Comparison of ENCODE assay signal across 22 mouse cellular contexts in the genomic region with DNA sequence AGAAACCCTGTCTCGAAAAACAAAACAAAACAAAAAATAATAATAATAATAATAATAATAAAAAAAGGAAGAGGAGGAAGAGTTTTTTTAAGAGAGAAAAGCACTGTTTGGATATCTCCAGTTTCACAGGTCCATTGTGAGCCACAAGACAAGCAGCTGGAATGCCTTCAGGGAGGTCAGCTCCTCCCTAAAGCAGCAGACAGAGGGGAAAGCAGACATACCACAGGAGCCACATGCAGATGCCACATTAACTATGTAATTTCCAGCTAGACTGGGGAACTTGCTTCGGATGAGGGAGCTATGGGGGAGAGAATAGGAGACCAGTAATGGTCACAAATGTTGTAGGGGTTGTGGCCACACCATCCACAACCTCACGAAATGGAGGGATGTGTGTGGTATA. TPM values are rescaled to one million over a fixed set of nuclear protein-coding genes. Genes with fewer than 3 reads are reported as not detected.
DNase-seq lines count a peak whose midpoint lies in the region; TF ChIP-seq lines count a peak whose summit lies in the region.
"Had no signal": no experiment of that assay in that cellular context is flagged by ENCODE, and none has a peak within 500 bp of the region (broad histone marks: within the 10 kb centered on the region; RNA-seq: fewer than 3 reads in every experiment).

No protein-coding gene starts in this region.

- H3K9me3 ChIP-seq in ES-Bruce4 (replicated peaks; ENCODE audit: control insufficient read depth, insufficient read depth, low read length, poor library complexity, severe bottlenecking) = no peaks in the 10 kb centered on the region
- H3K9me3 ChIP-seq: forebrain, embryonic 12.5 days; heart, embryonic 10.5 days; hindbrain, embryonic 12.5 days had no signal

- 0 out of 2 replicates have a peak, but pooled peaks have one; percentile 21 for TF ChIP-seq EP300 in ES-Bruce4 (IDR thresholded peaks at IDR 0.05; ENCODE audit: insufficient read depth, low read depth, low read length)

- H3K27ac ChIP-seq in ES-Bruce4 (ENCODE audit: insufficient read depth, low read length) = no peak overlapping the region
- H3K27ac ChIP-seq: forebrain, embryonic 12.5 days; heart, embryonic 10.5 days; hindbrain, embryonic 12.5 days had no signal

- no peak for TF ChIP-seq CTCF in ES-Bruce4 (IDR thresholded peaks at IDR 0.05; ENCODE audit: low read depth, low read length)

- peaks cover 4% of the 10 kb centered on the region for H3K4me1 ChIP-seq in ES-Bruce4 (ENCODE audit: control insufficient read depth, insufficient read depth, low read length)
- H3K4me1 ChIP-seq: forebrain, embryonic 12.5 days; hindbrain, embryonic 12.5 days had no signal

- H3K36me3 ChIP-seq in ES-Bruce4 (ENCODE audit: control insufficient read depth, insufficient read depth, low read length, poor library complexity, severe bottlenecking) = no peaks in the 10 kb centered on the region
- H3K36me3 ChIP-seq: forebrain, embryonic 12.5 days; heart, embryonic 10.5 days; hindbrain, embryonic 12.5 days had no signal

- no peaks in the 10 kb centered on the region for H3K27me3 ChIP-seq in ES-Bruce4 (ENCODE audit: control insufficient read depth, insufficient read depth, low read length, poor library complexity, severe bottlenecking)
- H3K27me3 ChIP-seq: forebrain, embryonic 12.5 days; hindbrain, embryonic 12.5 days had no signal

- H3K4me3 ChIP-seq in ES-Bruce4 (ENCODE audit: low read depth, low read length) = no peak overlapping the region
- H3K4me3 ChIP-seq: forebrain, embryonic 12.5 days; heart, embryonic 10.5 days; hindbrain, embryonic 12.5 days had no signal

- no peak overlapping the region for H3K9ac ChIP-seq in ES-Bruce4 (ENCODE audit: low read depth, poor library complexity, severe bottlenecking)
- H3K9ac ChIP-seq: forebrain, embryonic 12.5 days; hindbrain, embryonic 12.5 days had no signal

- TF ChIP-seq POLR2A in ES-Bruce4 (IDR thresholded peaks at IDR 0.05; ENCODE audit: insufficient read depth, low read length) = no peak

- DNase-seq in kidney, postnatal 10 days = peak; percentile 40
- DNase-seq in kidney, adult 8-10 months = no peak
- DNase-seq in ZHBTc4 (ENCODE audit: low read depth, low spot score) = peak; percentile 52
- DNase-seq in cerebellum, postnatal 36 days = no peak
- no peak for DNase-seq in left cerebral cortex, adult 8-10 months (ENCODE audit: low spot score in 2 of 2)
- DNase-seq in testis, postnatal 10 days (ENCODE audit: low spot score) = no peak
- DNase-seq: adrenal gland, adult 2 months; adrenal gland, postnatal 25 days; B cell, adult 2 months; cerebellum, adult 18-20 months; cerebellum, adult 9-11 months; gastrocnemius, postnatal 10 days; heart, adult 18-20 months; heart, postnatal 10 days; heart, postnatal 4 days had no signal

RNA-seq across cellular contexts. Expression of a gene that starts 34.2 kb away (rescaled TPM):
- polyA plus RNA-seq in ES-Bruce4 (2011; ENCODE audit: insufficient read depth, insufficient read length, low read depth, missing spikeins) = not detected in 2 replicates
- total RNA-seq in left cerebral cortex, adult 8-10 months (2022) = 1 to 10 TPM in 2 of 4 experiments, under 1 TPM in 2; 0.59 to 1.7 (median 1.2) TPM
- polyA plus RNA-seq: embryonic facial prominence, embryonic 11.5 days; heart, embryonic 10.5 days; heart, embryonic 14.5 days; inflammation-experienced regulatory T-cells, adult 6 months had no signal

RNA-seq across cellular contexts. Expression of a gene that starts 47.9 kb away (rescaled TPM):
- 200 and 211 TPM in 2 replicates for polyA plus RNA-seq in ES-Bruce4 (2011; ENCODE audit: insufficient read depth, insufficient read length, low read depth, missing spikeins)
- total RNA-seq in left cerebral cortex, adult 8-10 months (2022) = 100 to 1,000 TPM; 148 to 178 (median 163) TPM

RNA-seq across cellular contexts. Expression of a gene that starts 56.9 kb away (rescaled TPM):
- polyA plus RNA-seq in ES-Bruce4 (2011; ENCODE audit: insufficient read depth, insufficient read length, low read depth, missing spikeins) = 55.8 and 60.3 TPM in 2 replicates
- 10 to 100 TPM in 2 of 4 experiments, 1 to 10 TPM in 2; 2.9 to 16.9 (median 10.0) TPM for total RNA-seq in left cerebral cortex, adult 8-10 months (2022)

Comparison
In these comparisons a context has a peak if more than half of its experiments do, and no peak if none do; other contexts are left out.
1. DNase-seq: peak in kidney, postnatal 10 days (single experiment) and ZHBTc4 (single experiment); none in kidney, adult 8-10 months (0 of 2), cerebellum, postnatal 36 days (0 of 2), left cerebral cortex, adult 8-10 months (0 of 2) and testis, postnatal 10 days (single experiment).